Mouse (Mus musculus) stomach, embryonic 15.5 days (tissue): ENCODE data around the gene Lctl. TPM values are rescaled to one million over a fixed set of nuclear protein-coding genes. Genes with fewer than 3 reads are reported as not detected.

Experiments used
- ATAC-seq: fragments of 200-750 bp; cut with Nextera tagmentation; 2 replicates; pipeline ENCODE4 v1.8.0; 2017; ENCODE audit warnings: low read depth, moderate number of reproducible peaks, moderate TSS enrichment; ENCODE audit not compliant: insufficient read depth, low FRiP score
- H3K27ac ChIP-seq: fragments of 300-500 bp; sonication (generic); 2 replicates; pipeline ENCODE4 v1.5.1; 2015; ENCODE audit warnings: mild to moderate bottlenecking, inconsistent platforms
- H3K27me3 ChIP-seq: fragments of 300-500 bp; sonication (generic); replicated peaks from 2 replicates; pipeline ENCODE4 v1.6.1; 2015; ENCODE audit warnings: inconsistent platforms
- H3K36me3 ChIP-seq: fragments of 300-500 bp; sonication (generic); 2 replicates; pipeline ENCODE4 v1.6.1; 2015; ENCODE audit warnings: inconsistent platforms
- H3K4me1 ChIP-seq: fragments of 300-500 bp; sonication (generic); 2 replicates; pipeline ENCODE4 v1.6.1; 2015; ENCODE audit warnings: inconsistent platforms
- H3K4me2 ChIP-seq: fragments of 300-500 bp; sonication (generic); 2 replicates; pipeline ENCODE4 v1.6.1; 2015; ENCODE audit warnings: mild to moderate bottlenecking, inconsistent platforms
- H3K4me3 ChIP-seq: fragments of 300-500 bp; sonication (generic); replicated peaks from 2 replicates; pipeline ENCODE4 v1.5.1; 2015; ENCODE audit warnings: inconsistent platforms
- H3K9ac ChIP-seq: fragments of 300-500 bp; sonication (generic); 2 replicates; pipeline ENCODE4 v1.6.1; 2015; ENCODE audit warnings: inconsistent platforms
- H3K9me3 ChIP-seq: fragments of 300-500 bp; sonication (generic); 2 replicates; pipeline ENCODE4 v1.6.1; 2016; ENCODE audit warnings: inconsistent platforms
- WGBS: fragments of 180-500 bp; shearing (Covaris S2); methylation state at CpG from one replicate; pipeline ENCODE4 v1.1.7; 2015; 5-methylcytosine and 5-hydroxymethylcytosine counted together
- polyA plus RNA-seq: library from polyadenylated mRNA; unstranded; fragments of >200 nt; fragmentation: Nextera tagmentation; extraction: Ambion mirVana; gene quantifications from 2 replicates; pipeline ENCODE4 v1.2.1, GENCODE M21; 2015

Lctl gene
- polyA plus RNA-seq: 0.06 TPM in 1 of 2 replicates, not detected in the other

DNA sequence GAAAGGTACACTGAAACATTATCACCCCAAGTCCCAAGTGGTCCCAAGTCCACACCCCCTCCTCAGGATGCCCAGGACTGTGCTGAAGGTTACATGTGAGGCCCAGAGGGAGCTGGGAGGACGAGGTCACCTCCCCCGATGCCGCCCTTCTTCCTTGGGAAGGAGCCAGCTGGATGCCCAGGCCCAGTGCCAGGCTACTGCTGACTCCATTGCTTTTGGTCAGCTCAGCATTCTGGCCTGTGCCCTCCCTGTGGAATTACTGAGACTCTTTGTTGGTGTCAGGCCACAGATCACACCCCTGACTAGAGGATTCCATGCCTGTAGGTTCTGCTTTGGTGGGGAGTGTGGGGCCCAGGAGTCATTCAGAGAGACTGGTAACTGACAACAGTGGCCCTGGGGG is at the start of gene Lctl:
Lctl (plus strand) TSS at position 272 of the 400 bp plus-strand sequence.
- H3K36me3 ChIP-seq: no peaks in the 10 kb centered on the region
- H3K4me1 ChIP-seq: peaks cover 5% of the 10 kb centered on the region; the same call in 1 of the 2 replicates
- no peaks in the 10 kb centered on the region for H3K27me3 ChIP-seq
- 78% methylated on average over 3 of the region's 3 CpGs for WGBS
- H3K4me2 ChIP-seq: no peak within 1 kb of the TSS
- no peak within 1 kb of the TSS for H3K4me3 ChIP-seq
- H3K9ac ChIP-seq: no peak within 1 kb of the TSS
- no peak within 1 kb of the TSS for H3K27ac ChIP-seq
- no peaks in the 10 kb centered on the region for H3K9me3 ChIP-seq
- ATAC-seq: no peak

DNA sequence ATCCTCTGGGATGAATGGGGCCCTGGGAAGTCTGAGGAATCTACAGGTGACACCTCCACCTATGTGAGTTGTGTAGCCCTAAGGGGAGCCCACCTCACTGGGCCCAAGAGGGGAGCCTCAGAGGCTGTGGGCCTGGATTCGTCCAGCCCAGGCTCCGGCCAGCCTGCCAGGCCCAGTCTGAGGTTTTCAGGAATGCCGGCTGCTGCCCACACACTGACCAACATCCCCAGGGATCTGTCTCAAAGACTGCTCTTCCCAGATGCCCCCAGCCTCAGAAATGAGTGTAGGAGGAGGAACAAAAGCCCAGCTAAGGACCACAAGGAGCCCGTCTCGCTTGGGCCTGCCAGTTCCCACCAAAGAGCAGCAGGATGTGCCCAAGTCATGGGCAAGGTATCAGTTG is 49.2 kb upstream of the Lctl start:
- H3K4me1 ChIP-seq: peaks cover 18% of the 10 kb centered on the region
- H3K4me2 ChIP-seq: no peak overlapping the region
- no peaks in the 10 kb centered on the region for H3K36me3 ChIP-seq
- H3K27me3 ChIP-seq: no peaks in the 10 kb centered on the region
- peak overlapping the region; percentile 90 for H3K27ac ChIP-seq
- WGBS: 90% methylated on average over 5 of the region's 5 CpGs
- no peak overlapping the region for H3K9ac ChIP-seq
- no peak overlapping the region for H3K4me3 ChIP-seq
- no peaks in the 10 kb centered on the region for H3K9me3 ChIP-seq
- ATAC-seq: no peak

DNA sequence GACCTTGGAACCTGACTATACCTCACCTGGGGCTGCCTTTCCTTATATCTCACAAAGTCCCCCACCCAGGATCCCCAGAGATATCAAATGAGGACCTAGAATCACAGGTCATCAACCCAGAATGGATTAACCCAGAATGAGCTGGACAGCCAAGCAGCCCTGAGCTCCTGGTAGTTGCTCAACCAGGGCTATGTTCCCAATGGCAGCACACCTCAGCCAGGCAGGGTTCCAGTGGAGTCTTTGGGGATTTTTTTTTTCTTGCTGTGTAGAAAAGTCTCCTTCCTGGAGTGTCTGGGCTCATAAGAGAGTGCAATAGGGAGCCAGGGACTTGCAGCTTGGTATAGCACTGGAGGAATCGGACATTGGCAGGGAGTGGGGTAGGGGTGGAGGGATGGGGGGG is 48.4 kb upstream of the Lctl start:
- Histone ChIP-seq H3K4me2 (no peak overlapping the region), H3K27me3 (no peaks in the 10 kb centered on the region), H3K4me1 (peaks cover 18% of the 10 kb centered on the region), H3K36me3 (no peaks in the 10 kb centered on the region), H3K9ac (no peak overlapping the region), H3K4me3 (no peak overlapping the region), H3K9me3 (no peaks in the 10 kb centered on the region), H3K27ac (no peak overlapping the region)
- ATAC-seq: no peak
- WGBS: 71% methylated on average over 1 of the region's 1 CpGs

DNA sequence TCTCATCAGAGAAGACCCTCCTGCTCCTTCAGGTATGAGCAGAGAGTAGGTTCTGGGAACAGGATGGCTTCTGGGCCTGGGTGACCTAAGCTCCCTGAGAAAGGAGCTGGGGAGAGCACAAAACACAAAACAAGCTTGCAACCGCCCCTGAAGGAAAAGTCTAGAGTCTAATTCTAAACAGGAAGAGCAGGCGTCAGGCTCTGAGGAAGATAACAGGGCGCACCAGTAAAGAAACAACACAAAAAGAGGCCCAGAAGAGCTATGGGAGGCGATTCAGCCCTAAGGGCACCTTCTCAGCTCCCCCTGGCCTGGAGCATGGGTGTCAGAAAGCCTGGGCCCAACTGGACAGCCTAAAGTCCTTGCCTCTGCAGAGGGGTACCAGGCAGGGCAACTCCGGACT is 47.8 kb upstream of the Lctl start:
- no peaks in the 10 kb centered on the region for H3K9me3 ChIP-seq
- no peak overlapping the region for H3K9ac ChIP-seq
- no peak overlapping the region for H3K4me3 ChIP-seq
- H3K4me2 ChIP-seq: no peak overlapping the region
- no peaks in the 10 kb centered on the region for H3K36me3 ChIP-seq
- no peak for ATAC-seq
- H3K4me1 ChIP-seq: peaks cover 18% of the 10 kb centered on the region
- H3K27ac ChIP-seq: no peak overlapping the region
- WGBS: 78% methylated on average over 5 of the region's 5 CpGs
- H3K27me3 ChIP-seq: no peaks in the 10 kb centered on the region

DNA sequence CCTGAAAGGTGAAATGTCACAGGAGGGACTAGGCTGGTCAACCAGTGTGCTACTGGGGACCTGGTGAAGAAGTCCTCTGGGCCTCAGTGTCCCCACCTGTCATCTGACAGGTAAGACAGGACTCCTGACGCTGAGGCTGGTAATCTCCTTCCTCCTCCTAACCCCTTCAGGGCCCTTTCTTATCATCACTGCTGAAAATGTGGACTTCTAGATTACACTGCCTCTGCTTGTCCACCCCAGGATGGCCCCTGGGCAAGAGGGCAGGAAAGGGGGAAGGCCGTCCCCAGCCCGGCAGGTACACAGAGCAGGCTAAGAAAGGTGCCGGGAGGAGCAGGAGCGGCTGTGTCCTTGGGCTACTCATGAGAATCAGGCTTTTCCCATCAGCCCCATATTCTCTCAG is 46.3 kb upstream of the Lctl start:
- no peaks in the 10 kb centered on the region for H3K36me3 ChIP-seq
- H3K9ac ChIP-seq: no peak overlapping the region
- H3K9me3 ChIP-seq: no peaks in the 10 kb centered on the region
- peak; percentile 75; the same call in 1 of the 2 replicates for ATAC-seq
- H3K4me2 ChIP-seq: no peak overlapping the region
- H3K27me3 ChIP-seq: no peaks in the 10 kb centered on the region
- H3K27ac ChIP-seq: no peak overlapping the region
- 65% methylated on average over 5 of the region's 5 CpGs for WGBS
- H3K4me1 ChIP-seq: peaks cover 18% of the 10 kb centered on the region
- H3K4me3 ChIP-seq: no peak overlapping the region

DNA sequence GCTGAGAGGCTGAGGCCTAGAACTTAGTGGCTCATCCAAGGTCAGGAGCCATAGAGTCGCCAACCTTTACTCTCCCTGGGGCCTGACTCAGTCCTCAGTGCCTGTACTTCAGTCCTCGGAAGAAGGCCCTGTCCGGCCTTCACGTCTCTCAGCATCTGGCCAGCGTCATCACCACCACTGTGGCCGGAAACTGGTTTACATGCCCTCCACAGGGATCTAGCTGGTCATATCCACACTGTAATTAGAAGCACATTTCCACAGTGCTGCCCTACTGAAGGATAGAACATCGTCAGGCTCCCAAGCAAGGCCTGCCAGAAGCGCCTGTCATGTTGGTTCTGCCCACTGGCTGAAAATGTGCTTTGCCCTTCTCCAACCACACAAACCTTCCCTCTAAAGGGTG is 42.1 kb upstream of the Lctl start:
- no peaks in the 10 kb centered on the region for H3K9me3 ChIP-seq
- no peak overlapping the region for H3K9ac ChIP-seq
- H3K4me2 ChIP-seq: no peak overlapping the region
- 78% methylated on average over 8 of the region's 8 CpGs for WGBS
- H3K27me3 ChIP-seq: no peaks in the 10 kb centered on the region
- no peak overlapping the region for H3K27ac ChIP-seq
- peaks cover 8% of the 10 kb centered on the region; the same call in 1 of the 2 replicates for H3K4me1 ChIP-seq
- no peak for ATAC-seq
- no peak overlapping the region for H3K4me3 ChIP-seq
- H3K36me3 ChIP-seq: no peaks in the 10 kb centered on the region

DNA sequence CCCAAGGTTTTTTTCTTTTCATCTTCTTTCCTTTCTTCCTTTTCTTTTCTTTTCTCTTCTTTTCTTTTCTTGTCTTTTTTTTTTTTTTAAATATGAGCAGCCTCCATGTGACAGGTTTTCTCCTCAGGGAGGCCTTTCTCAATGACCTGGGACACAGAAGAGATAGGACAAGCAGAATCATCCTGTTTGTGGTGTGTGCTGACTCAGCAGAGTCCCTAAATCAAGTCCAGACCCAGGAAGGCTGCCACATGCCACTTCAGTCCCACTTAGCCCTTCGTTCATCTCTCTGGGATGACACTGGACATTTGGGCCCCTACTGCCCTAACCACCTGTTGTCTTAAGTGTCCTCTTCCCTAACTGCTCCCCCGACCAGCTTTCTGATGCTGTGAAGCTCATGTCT is 40.5 kb upstream of the Lctl start:
- Histone ChIP-seq H3K9ac (no peak overlapping the region), H3K27me3 (no peaks in the 10 kb centered on the region), H3K27ac (no peak overlapping the region), H3K4me3 (no peak overlapping the region), H3K4me2 (no peak overlapping the region), H3K9me3 (no peaks in the 10 kb centered on the region), H3K4me1 (peaks cover 8% of the 10 kb centered on the region; the same call in 1 of the 2 replicates), H3K36me3 (no peaks in the 10 kb centered on the region)
- 69% methylated on average over 2 of the region's 2 CpGs for WGBS
- no peak for ATAC-seq

DNA sequence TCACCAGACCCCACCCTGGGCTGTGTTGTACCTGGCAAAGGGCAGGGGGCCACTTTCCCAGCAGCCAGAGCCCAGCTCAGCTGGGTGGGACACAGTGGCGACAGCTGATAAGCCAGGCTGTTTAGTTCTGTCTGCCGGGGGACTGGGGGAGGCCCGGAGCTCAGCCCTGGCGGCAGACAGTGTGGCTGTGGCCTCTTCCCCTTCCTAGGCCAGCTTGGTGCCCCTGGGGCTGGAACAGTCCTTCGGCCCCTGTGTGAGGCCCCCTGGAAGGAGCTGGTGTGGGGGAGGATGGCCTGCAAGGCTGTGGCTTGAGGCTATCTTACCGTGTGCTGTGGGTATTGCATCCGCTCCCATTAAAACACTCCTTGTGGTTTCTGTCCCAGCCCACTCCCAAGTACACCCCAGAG is 38.6 kb upstream of the Lctl start:
- Histone ChIP-seq H3K4me1 (peaks cover 8% of the 10 kb centered on the region; the same call in 1 of the 2 replicates), H3K9ac (no peak overlapping the region), H3K27me3 (no peaks in the 10 kb centered on the region), H3K36me3 (no peaks in the 10 kb centered on the region), H3K4me3 (no peak overlapping the region), H3K27ac (no peak overlapping the region), H3K4me2 (no peak overlapping the region), H3K9me3 (no peaks in the 10 kb centered on the region)
- WGBS: 18% methylated on average over 7 of the region's 7 CpGs
- ATAC-seq: peak; percentile 70; the same call in 1 of the 2 replicates

DNA sequence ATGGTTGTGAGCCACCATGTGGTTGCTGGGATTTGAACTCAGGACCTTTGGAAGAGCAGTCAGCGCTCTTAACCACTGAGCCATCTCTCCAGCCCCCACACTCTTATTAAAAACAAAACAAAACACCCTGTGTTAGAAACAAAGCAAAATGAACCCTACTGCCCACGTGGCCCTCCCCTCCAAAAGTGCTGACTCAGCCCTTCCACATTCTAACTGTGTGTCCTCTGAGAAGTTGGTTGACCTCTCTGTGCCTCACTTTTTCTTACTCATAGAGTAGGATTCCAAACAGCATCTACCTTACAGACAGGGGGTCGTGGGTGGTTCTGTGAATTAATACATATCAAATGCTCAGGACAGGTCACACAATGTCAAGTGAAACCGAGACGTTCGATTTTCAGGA is 37.0 kb upstream of the Lctl start:
- Histone ChIP-seq H3K27ac (no peak overlapping the region), H3K27me3 (no peaks in the 10 kb centered on the region), H3K4me2 (no peak overlapping the region), H3K36me3 (no peaks in the 10 kb centered on the region), H3K9me3 (no peaks in the 10 kb centered on the region), H3K4me3 (no peak overlapping the region), H3K9ac (no peak overlapping the region), H3K4me1 (peaks cover 23% of the 10 kb centered on the region)
- WGBS: 82% methylated on average over 6 of the region's 6 CpGs
- no peak for ATAC-seq

DNA sequence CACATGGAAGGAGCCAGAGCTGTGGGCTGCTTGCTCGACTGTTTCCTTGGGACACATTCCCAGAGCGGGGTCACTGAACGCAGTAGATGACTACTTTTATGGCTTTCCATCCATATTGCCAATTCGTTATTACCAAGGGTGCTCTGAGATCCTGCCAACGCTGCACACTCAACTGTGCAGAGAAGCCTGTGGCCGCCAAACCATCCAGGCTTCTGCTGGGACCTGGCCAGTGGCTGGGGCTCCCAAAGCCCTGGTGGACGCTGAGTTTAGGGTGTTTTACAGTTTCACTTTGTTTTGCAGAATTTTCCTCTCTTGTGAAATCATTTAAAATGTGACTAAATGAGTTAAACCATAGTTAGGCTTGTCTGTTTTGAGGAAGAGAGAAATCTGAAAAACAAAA is 32.7 kb upstream of the Lctl start:
- WGBS: 49% methylated on average over 7 of the region's 7 CpGs
- no peak overlapping the region for H3K9ac ChIP-seq
- ATAC-seq: no peak
- no peaks in the 10 kb centered on the region for H3K27me3 ChIP-seq
- H3K4me2 ChIP-seq: peak overlapping the region; percentile 93
- H3K36me3 ChIP-seq: no peaks in the 10 kb centered on the region
- H3K4me3 ChIP-seq: peak overlapping the region; percentile 42
- no peaks in the 10 kb centered on the region for H3K9me3 ChIP-seq
- H3K4me1 ChIP-seq: peaks cover 37% of the 10 kb centered on the region
- H3K27ac ChIP-seq: peak overlapping the region; percentile 69

DNA sequence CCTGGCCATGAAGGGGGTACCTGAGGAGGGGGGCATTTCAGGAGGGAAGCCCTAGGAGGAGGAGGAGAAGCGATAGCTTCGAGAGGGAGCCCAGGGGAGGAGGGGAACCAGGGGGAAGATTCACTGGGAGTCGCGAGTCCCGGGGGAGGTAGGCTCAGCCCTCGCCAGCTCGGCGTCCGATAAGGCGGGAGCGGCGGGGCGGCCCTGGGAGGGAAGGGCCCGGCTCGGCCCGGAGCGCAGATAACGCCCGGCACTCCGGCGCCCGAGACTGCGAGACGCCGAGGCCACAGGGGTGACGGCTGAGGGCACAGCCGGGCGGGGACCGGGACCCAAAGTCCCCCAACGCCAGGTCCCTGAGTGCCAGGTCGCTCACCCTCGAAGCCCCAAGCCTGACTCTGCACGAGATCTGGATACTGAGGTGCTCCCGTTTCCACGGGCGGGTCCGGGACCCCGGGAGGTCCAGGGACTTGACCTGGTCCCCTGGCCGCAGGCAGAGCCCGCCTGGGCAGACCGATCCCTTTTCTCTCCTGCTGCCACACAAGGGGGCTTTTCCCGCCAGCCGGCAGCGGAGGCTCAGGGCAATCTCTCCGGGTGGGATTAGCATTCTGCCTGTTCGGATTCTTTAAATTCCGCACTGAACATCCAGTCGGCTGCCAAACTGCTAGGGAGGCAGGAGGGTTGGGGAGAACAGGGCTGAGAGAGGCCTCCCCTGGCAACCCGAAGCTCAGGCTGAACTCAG is 32.1 kb upstream of the Lctl start:
- peak overlapping the region; percentile 93 for H3K4me2 ChIP-seq
- H3K36me3 ChIP-seq: no peaks in the 10 kb centered on the region
- H3K4me1 ChIP-seq: peaks cover 37% of the 10 kb centered on the region
- H3K9ac ChIP-seq: peak overlapping the region; percentile 54
- ATAC-seq: peak; percentile 84
- 4% methylated on average over 49 of the region's 49 CpGs for WGBS
- peak overlapping the region; percentile 69 for H3K27ac ChIP-seq
- H3K4me3 ChIP-seq: peak overlapping the region; percentile 42
- no peaks in the 10 kb centered on the region for H3K9me3 ChIP-seq
- no peaks in the 10 kb centered on the region for H3K27me3 ChIP-seq

DNA sequence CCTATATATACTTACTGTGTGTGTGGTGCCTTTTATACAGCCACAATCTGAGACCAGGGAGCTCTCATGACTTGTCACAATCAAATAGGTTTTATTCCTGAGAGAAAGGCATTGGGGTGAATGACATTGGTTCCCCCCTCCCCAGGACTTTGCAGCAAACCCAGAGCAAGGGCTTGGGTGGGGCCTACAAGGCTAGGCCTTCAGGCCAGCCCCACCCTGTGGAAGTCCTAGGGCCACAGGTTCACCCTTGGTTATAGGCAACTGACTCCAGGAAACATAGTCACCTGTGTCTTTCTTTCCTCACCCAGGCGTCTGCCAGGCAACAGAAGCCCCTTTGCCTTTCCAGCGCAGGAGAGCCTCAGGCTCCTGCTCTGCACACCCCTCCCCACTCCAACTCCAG is 31.0 kb upstream of the Lctl start:
- Histone ChIP-seq H3K9me3 (no peaks in the 10 kb centered on the region), H3K27me3 (no peaks in the 10 kb centered on the region), H3K4me1 (peaks cover 37% of the 10 kb centered on the region), H3K4me2 (no peak overlapping the region), H3K4me3 (no peak overlapping the region), H3K36me3 (no peaks in the 10 kb centered on the region), H3K27ac (peak overlapping the region; percentile 3; the same call in 1 of the 2 replicates), H3K9ac (no peak overlapping the region)
- ATAC-seq: no peak
- 53% methylated on average over 2 of the region's 2 CpGs for WGBS
